Mouse (Mus musculus) forebrain, postnatal 0 days (tissue): Measurements from ENCODE around the gene Gm21767. TPM values are rescaled to one million over a fixed set of nuclear protein-coding genes. Genes with fewer than 3 reads are reported as not detected.
"Not testable (repeated sequence)": the region's sequence is repeated elsewhere in the genome, so short reads cannot be mapped to it uniquely, and the experiment has no call there.

ENCODE experiments used
- ATAC-seq: fragments of 200-750 bp; cut with Nextera tagmentation; 2 replicates; pipeline ENCODE4 v1.8.0; 2017; ENCODE audit warnings: mild to moderate bottlenecking, moderate library complexity
- DNase-seq: peaks from one replicate; pipeline ENCODE4 v3.0.0-alpha.2; 2015
- H3K27ac ChIP-seq: fragments of 300-500 bp; sonication (generic); 2 replicates; pipeline ENCODE4 v1.5.1; 2014; ENCODE audit warnings: low read depth, mild to moderate bottlenecking, antibody characterized with exemption, low read length, moderate library complexity, mixed read lengths
- H3K27me3 ChIP-seq: fragments of 300-500 bp; sonication (generic); 2 replicates; pipeline ENCODE4 v1.6.1; 2014; ENCODE audit warnings: mild to moderate bottlenecking, low read length, mixed read lengths; ENCODE audit not compliant: insufficient read depth
- H3K36me3 ChIP-seq: fragments of 300-500 bp; sonication (generic); 2 replicates; pipeline ENCODE4 v1.6.1; 2014; ENCODE audit warnings: mild to moderate bottlenecking, moderate library complexity; ENCODE audit not compliant: insufficient read depth
- H3K4me1 ChIP-seq: fragments of 300-500 bp; sonication (generic); 2 replicates; pipeline ENCODE4 v1.6.1; 2014; ENCODE audit warnings: antibody characterized with exemption; ENCODE audit not compliant: insufficient read depth
- H3K4me2 ChIP-seq: fragments of 300-500 bp; sonication (generic); 2 replicates; pipeline ENCODE4 v1.6.1; 2014; ENCODE audit warnings: low read depth, mild to moderate bottlenecking, moderate library complexity
- H3K4me3 ChIP-seq: fragments of 300-500 bp; sonication (generic); 2 replicates; pipeline ENCODE4 v1.5.1; 2014; ENCODE audit warnings: low read depth, low read length, mixed read lengths
- H3K9ac ChIP-seq: fragments of 300-500 bp; sonication (generic); 2 replicates; pipeline ENCODE4 v1.6.1; 2014; ENCODE audit warnings: mild to moderate bottlenecking
- H3K9me3 ChIP-seq: fragments of 300-500 bp; sonication (generic); 2 replicates; pipeline ENCODE4 v1.6.1; 2016; ENCODE audit warnings: low read length
- WGBS: fragments of 180-500 bp; shearing (Covaris S2); extraction: QIAGEN DNeasy Blood & Tissue Kit; methylation state at CpG from one replicate; pipeline ENCODE4 v1.1.7; 2014; 5-methylcytosine and 5-hydroxymethylcytosine counted together
- polyA plus RNA-seq: library from polyadenylated mRNA; unstranded; fragments of >200 nt; fragmentation: Nextera tagmentation; extraction: Ambion mirVana; gene quantifications from 2 replicates; pipeline ENCODE4 v1.2.1, GENCODE M21; 2015
- total RNA-seq: library from RNA; depleted of rRNA; stranded (reverse); fragments of >200 nt; gene quantifications from 2 replicates; pipeline ENCODE4 v1.2.3, GENCODE M21; 2014; rRNA removed

Gm21767 gene
- total RNA-seq (not detected in 2 replicates), polyA plus RNA-seq (not detected in 2 replicates)

- not testable (repeated sequence) for H3K4me3 ChIP-seq, H3K27me3 ChIP-seq, H3K4me1 ChIP-seq, H3K4me2 ChIP-seq, DNase-seq, H3K9ac ChIP-seq, H3K27ac ChIP-seq, H3K9me3 ChIP-seq, ATAC-seq, H3K36me3 ChIP-seq
- WGBS: no CpG with 5 or more reads among the region's 3 CpGs
These were observed at the start of gene Gm21767 for GRCm38 (mm10) chrY:13941438-13941837. Gene Gm21767, plus strand, starts transcription at chrY:13941738.
